Mouse (Mus musculus): ENCODE data around the gene Inhbb. TPM values are rescaled to one million over a fixed set of nuclear protein-coding genes. Genes with fewer than 3 reads are reported as not detected.

Gene Inhbb
- total RNA-seq (2015) (not detected in 2 replicates), total RNA-seq (2017) (not detected in 2 replicates)

GRCm38 (mm10) chr1:119421576-119422421 lies at the start of gene Inhbb:
Inhbb (minus strand) TSS chr1:119422248.
- no peak for ATAC-seq (ENCODE audit: poor library complexity, severe bottlenecking)

GRCm38 (mm10) chr1:119463386-119463785 lies 41.3 kb upstream of the Inhbb start:
- ATAC-seq (ENCODE audit: poor library complexity, severe bottlenecking), result peak; percentile 78

DNA sequence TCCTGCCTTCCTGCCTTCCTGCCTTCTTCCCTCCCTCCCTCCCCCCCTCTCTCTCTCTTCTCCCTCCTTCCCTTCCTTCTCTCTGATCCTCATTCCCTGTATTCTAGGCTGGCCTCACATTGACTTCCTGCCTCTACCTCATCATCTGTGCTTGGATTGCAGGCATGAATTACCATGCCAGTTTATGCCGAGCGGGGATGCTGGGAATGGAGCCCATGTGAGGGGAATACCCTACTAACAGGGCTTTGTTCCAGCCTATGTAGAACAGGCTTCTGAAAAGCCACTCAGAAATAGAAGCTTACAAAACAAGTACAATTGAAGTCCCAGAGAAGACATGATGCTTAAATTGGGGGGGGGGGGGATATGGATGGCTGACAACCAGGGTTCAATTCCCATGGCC lies 38.0 kb upstream of the Inhbb start:
- ATAC-seq (ENCODE audit: poor library complexity, severe bottlenecking), result no peak

GRCm38 (mm10) chr1:119457993-119458605 lies 36.1 kb upstream of the Inhbb start:
- peak; percentile 70 for ATAC-seq (ENCODE audit: poor library complexity, severe bottlenecking)

- 0 out of 2 replicates have a peak, but pooled peaks have one; percentile 7 for ATAC-seq (ENCODE audit: poor library complexity, severe bottlenecking)
These were observed 35.4 kb upstream of the Inhbb start for GRCm38 (mm10) chr1:119457528-119457855.

- peak; percentile 43; the same call in 1 of the 2 replicates for ATAC-seq (ENCODE audit: poor library complexity, severe bottlenecking)
These were observed 34.9 kb upstream of the Inhbb start for GRCm38 (mm10) chr1:119456671-119457527.

DNA sequence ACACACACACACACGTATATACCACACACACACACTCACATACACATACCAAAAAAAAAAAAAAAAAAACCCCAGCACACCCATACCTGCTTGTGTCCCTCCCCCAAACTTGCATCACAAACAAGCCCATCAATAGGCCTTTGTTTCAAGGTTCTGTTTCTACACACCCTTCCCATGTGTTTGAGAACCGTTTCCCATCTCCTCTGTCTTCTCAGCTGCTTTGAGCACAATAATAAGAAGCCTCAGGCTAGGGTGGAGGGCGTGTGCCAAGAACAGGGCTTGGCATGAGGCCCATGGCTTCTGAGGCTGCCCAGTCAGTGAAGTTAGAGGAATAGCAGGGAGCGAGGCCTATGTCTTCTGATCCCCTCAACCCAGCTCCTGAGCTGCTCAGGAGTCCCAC lies 31.7 kb upstream of the Inhbb start:
- no peak for ATAC-seq (ENCODE audit: poor library complexity, severe bottlenecking)

GRCm38 (mm10) chr1:119451417-119451816 lies 29.4 kb upstream of the Inhbb start:
- no peak for ATAC-seq (ENCODE audit: poor library complexity, severe bottlenecking)

GRCm38 (mm10) chr1:119450651-119451345 lies 28.8 kb upstream of the Inhbb start:
- ATAC-seq (ENCODE audit: poor library complexity, severe bottlenecking), result no peak

GRCm38 (mm10) chr1:119446753-119447283 lies 24.8 kb upstream of the Inhbb start:
- no peak for ATAC-seq (ENCODE audit: poor library complexity, severe bottlenecking)

DNA sequence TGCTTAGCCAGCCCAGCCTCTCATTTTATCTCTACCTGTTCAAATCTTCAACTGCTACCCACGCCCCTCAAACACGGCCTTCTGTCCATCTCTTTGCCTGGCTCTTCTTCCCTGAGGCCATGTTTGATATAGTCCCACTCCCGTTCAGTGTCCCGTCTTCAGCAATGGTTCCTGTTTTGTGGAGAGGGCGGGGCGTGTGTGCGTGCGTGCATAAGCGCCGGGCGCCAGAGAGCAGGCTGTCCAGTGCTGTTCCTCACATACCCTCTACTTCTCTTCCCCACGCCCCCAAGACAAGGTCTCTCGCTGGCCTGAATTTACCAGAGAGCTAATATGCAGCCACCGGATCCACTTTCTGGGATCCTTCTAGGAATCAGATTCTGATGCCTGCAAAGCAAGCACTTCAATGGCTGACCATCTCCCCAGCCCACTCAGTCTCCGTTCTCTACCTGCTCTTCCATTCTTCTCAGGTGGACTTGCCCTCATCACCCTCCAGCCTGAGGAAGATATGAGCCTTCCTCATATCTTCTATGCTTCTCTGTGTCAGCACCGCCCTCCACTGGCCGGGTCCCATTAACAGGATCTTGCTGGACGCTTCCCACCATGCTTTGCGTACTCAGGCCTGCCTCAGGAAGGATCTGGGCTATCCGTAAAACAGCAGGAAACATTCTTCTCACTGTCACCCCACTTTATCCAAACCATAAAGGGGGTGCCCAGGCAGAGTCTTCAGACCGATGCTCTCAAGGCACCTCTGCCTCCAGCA lies 21.7 kb upstream of the Inhbb start:
- no peak for ATAC-seq (ENCODE audit: poor library complexity, severe bottlenecking)

- no peak for ATAC-seq (ENCODE audit: poor library complexity, severe bottlenecking)
These were observed 20.9 kb upstream of the Inhbb start for GRCm38 (mm10) chr1:119442901-119443300.

DNA sequence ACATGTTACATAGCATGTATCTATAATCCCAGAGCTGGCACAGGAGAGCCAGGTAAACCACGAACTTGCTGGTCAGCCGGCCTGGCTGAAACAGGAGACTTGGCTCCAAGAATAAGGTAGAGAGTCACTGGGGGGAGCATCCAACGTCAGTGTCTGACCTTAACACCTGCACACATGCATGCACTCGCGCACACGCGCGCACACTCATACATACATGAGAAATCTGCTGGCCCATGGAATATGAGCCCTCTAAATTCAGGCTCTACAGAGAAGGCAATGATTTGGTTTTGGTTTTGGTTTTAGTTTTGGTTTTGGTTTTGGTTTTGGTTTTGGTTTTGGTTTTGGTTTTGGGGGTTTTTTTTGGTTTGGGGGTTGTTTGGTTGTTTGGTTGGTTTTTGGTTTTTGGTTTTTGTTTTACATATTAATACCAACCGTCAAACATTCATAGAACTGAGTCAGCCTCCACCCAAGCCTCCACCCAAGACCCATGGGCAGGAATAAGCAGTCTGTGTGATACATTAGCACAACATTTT lies 16.1 kb upstream of the Inhbb start:
- ATAC-seq (ENCODE audit: poor library complexity, severe bottlenecking), result no peak

GRCm38 (mm10) chr1:119437401-119437800 lies 15.4 kb upstream of the Inhbb start:
- no peak for ATAC-seq (ENCODE audit: poor library complexity, severe bottlenecking)

- no peak for ATAC-seq (ENCODE audit: poor library complexity, severe bottlenecking)
These were observed 2.3 kb upstream of the Inhbb start for GRCm38 (mm10) chr1:119424141-119424860.

GRCm38 (mm10) chr1:119423510-119423909 lies 1.5 kb upstream of the Inhbb start:
- no peak for ATAC-seq (ENCODE audit: poor library complexity, severe bottlenecking)

DNA sequence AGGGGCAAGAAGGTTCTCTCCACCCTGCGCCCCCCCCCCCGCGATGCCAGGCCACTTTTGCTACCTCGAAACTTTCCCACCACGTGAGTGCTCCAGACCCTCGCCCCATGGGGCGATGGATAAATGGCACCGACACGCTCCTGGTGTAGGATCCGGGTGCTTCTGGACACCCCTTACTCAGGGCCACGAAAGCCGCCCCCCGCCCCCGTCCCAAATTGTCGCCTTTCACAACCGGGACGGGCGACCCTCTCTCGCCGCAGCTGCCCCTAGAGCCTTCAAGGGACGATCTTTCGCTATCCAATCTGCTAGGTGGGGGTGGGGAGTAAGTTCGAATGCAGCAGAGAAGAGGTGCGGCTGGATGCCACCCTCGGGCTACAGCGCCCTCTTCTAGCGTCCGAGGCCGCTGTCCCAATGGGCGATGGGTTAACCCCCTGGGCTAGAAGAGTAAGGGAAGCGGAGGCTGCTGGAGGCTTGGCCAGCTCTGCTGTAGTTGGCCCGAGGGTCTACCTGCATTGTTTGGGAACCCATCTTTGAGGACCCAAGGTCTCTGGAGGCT lies 490 bp upstream of the Inhbb start:
- ATAC-seq (ENCODE audit: poor library complexity, severe bottlenecking), result no peak

DNA sequence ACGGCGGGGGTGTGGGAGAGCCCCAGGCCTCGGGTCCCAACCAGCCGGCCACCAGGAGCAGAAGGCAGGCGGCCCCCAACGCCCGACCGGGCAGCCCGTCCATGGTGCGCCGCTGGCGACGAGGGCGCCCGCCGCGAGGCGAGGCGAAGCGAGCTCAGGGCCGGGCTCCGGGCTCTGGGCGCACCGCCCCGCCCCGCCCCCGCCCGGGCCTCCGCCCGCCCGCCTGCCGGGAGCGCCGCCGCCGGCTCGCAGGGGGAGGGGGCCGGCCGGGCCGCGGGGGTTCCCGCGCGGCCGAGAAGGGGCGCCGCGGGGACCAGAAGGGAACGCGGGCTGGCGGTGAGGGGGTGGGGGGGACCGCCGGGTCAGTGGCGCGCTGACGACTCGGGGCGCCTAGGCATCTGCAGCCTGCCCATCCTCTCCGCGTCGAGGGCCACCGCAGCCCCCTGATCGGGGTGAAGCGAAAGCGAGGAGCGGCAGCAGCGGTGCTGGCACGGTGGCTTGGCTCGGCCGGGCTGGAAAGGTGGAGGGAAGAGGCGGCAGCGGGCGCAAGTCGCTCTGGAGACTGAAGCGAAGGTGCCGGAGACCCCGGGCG lies 968 bp downstream of the Inhbb start:
- no peak for ATAC-seq (ENCODE audit: poor library complexity, severe bottlenecking)

All from megakaryocyte, adult 5-6 weeks (primary cell).